Mouse (Mus musculus): Measurements from ENCODE around the gene Fam186b. TPM values are rescaled to one million over a fixed set of nuclear protein-coding genes. Genes with fewer than 3 reads are reported as not detected.

Fam186b gene
- total and polyA plus RNA-seq, 3 experiments, result 0.11 TPM; not detected in 2

- TF ChIP-seq MEF2A (IDR thresholded peaks at IDR 0.05; ENCODE audit: extremely low read depth, insufficient replicate concordance, low read depth, low read length, poor library complexity, severe bottlenecking), result no peak
Observed at GRCm38 (mm10) chr15:99262702-99263101, 33.0 kb downstream of the Fam186b start (continued).

DNA sequence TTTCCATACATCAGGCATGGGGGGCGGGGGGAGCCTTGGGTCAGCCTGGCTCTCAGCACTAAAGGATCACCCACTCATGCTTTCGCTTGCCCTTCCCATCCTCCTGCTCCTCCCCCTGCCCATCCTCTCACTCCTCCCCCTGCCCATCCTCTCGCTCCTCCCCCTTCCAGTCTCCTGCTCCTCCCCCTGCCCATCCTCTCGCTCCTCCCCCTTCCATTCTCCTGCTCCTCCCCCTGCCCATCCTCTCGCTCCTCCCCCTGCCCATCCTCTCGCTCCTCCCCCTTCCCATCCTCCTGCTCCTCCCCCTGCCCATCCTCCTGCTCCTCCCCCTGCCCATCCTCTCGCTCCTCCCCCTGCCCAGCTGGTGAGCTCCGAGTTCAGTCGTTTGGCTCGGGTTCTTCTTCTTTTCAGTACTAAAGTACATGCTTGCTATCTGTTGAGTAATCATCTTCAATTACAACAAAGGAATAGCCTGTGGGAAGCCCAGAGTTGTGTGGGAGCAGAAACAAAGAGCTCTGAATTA lies 35.9 kb downstream of the Fam186b start:
- Histone ChIP-seq H3K36me3 (ENCODE audit: control insufficient read depth in 1 of 2, insufficient read depth in 2 of 2, low read length in 2 of 2) (peaks cover 0 to 7% of the 10 kb centered on the region in 2 experiments; a peak in 1 of 4 replicates), H3K4me3 (ENCODE audit: control insufficient read depth in 1 of 2, insufficient read depth in 1 of 2, low read depth in 2 of 2, low read length in 2 of 2) (peak overlapping the region; percentile 29 to 56), H3K79me2 (ENCODE audit: control insufficient read depth, insufficient read depth, low read length, poor library complexity) (no peaks in the 10 kb centered on the region), H3K9me3 (replicated peaks; ENCODE audit: insufficient read depth, low read length) (no peaks in the 10 kb centered on the region), H3K9ac (ENCODE audit: control insufficient read depth, low read depth, low read length, poor library complexity, severe bottlenecking) (peak overlapping the region; percentile 37), H3K27me3 (ENCODE audit: control insufficient read depth in 1 of 2, insufficient read depth in 2 of 2, low read length in 2 of 2) (no peaks in the 10 kb centered on the region), H3K4me1 (ENCODE audit: control insufficient read depth in 1 of 2, insufficient read depth in 2 of 2, low read length in 2 of 2) (peaks cover 3 to 8% of the 10 kb centered on the region in 2 experiments), H3K27ac (ENCODE audit: control insufficient read depth, low read depth, low read length) (no peak overlapping the region)
- TF ChIP-seq ZMIZ1 (IDR thresholded peaks at IDR 0.05; ENCODE audit: low read depth, low read length), result no peak
- 0 out of 2 replicates have a peak, but pooled peaks have one; percentile 32 for TF ChIP-seq NRF1 (IDR thresholded peaks at IDR 0.05; ENCODE audit: insufficient read depth, low read depth, low read length, poor library complexity, severe bottlenecking)
- TF ChIP-seq SIN3A (IDR thresholded peaks at IDR 0.05; ENCODE audit: low read length), result peak; percentile 82
- TF ChIP-seq EP300 (IDR thresholded peaks at IDR 0.05; ENCODE audit: low read depth in 1 of 2, low read length in 2 of 2), result no peak
- no peak for TF ChIP-seq MEF2A (IDR thresholded peaks at IDR 0.05; ENCODE audit: extremely low read depth, insufficient replicate concordance, low read depth, low read length, poor library complexity, severe bottlenecking)
- TF ChIP-seq ZNF384 (IDR thresholded peaks at IDR 0.05; ENCODE audit: low read depth, low read length), result no peak
- TF ChIP-seq SMC3 (IDR thresholded peaks at IDR 0.05; ENCODE audit: low read depth, low read length), result no peak
- TF ChIP-seq TBP (IDR thresholded peaks at IDR 0.05; ENCODE audit: low read depth, low read length), result no peak
- TF ChIP-seq MAX (IDR thresholded peaks at IDR 0.05; ENCODE audit: low read length), result no peak
- no peak for TF ChIP-seq POLR2AphosphoS2 (IDR thresholded peaks at IDR 0.05; ENCODE audit: low read length)
- TF ChIP-seq ZC3H11A (IDR thresholded peaks at IDR 0.05; ENCODE audit: low read depth, low read length), result no peak
- no peak for TF ChIP-seq POLR2A (IDR thresholded peaks at IDR 0.05; ENCODE audit: control insufficient read depth in 1 of 2, insufficient read depth in 1 of 2, low read depth in 1 of 2, low read length in 2 of 2, poor library complexity in 1 of 2)
- no peak for TF ChIP-seq JUND (IDR thresholded peaks at IDR 0.05; ENCODE audit: low read depth, low read length)
- TF ChIP-seq NELFE (IDR thresholded peaks at IDR 0.05; ENCODE audit: low read depth, low read length), result no peak
- no peak for TF ChIP-seq CHD2 (IDR thresholded peaks at IDR 0.05; ENCODE audit: low read length)
- no peak for TF ChIP-seq UBTF (IDR thresholded peaks at IDR 0.05; ENCODE audit: borderline replicate concordance, insufficient read depth, low read depth, low read length)
- TF ChIP-seq MXI1 (IDR thresholded peaks at IDR 0.05; ENCODE audit: low read depth, low read length), result peak; percentile 27; the same call in 1 of the 2 replicates
- TF ChIP-seq E2F4 (IDR thresholded peaks at IDR 0.05; ENCODE audit: borderline replicate concordance, low read depth, low read length), result no peak
- peak; percentile 66 for TF ChIP-seq ETS1 (IDR thresholded peaks at IDR 0.05; ENCODE audit: low read depth, low read length)
- TF ChIP-seq GABPA (IDR thresholded peaks at IDR 0.05; ENCODE audit: low read depth, low read length), result no peak
- TF ChIP-seq TCF12 (IDR thresholded peaks at IDR 0.05; ENCODE audit: low read depth, low read length), result no peak
- no peak for TF ChIP-seq RCOR1 (IDR thresholded peaks at IDR 0.05; ENCODE audit: low read depth, low read length)
- no peak for TF ChIP-seq POLR2AphosphoS5 (IDR thresholded peaks at IDR 0.05; ENCODE audit: borderline replicate concordance, low read depth, low read length)
- no peak for TF ChIP-seq HCFC1 (IDR thresholded peaks at IDR 0.05; ENCODE audit: low read depth, low read length)
- no peak for TF ChIP-seq GATA1 (IDR thresholded peaks at IDR 0.05; ENCODE audit: low read depth, low read length)
- TF ChIP-seq MAFK (IDR thresholded peaks at IDR 0.05; ENCODE audit: borderline replicate concordance, low read depth, low read length), result no peak
- DNase-seq (ENCODE audit: low read depth, low spot score), result peak; percentile 93
